Mouse (Mus musculus) embryonic facial prominence, embryonic 13.5 days (tissue): Measurements from ENCODE around the gene Mta1. TPM values are rescaled to one million over a fixed set of nuclear protein-coding genes. Genes with fewer than 3 reads are reported as not detected.

Experiments
- ATAC-seq: fragments of 200-750 bp; cut with Nextera tagmentation; 2 replicates; pipeline ENCODE4 v1.8.0; 2017; ENCODE audit warnings: low read depth; ENCODE audit not compliant: insufficient number of reproducible peaks, insufficient read depth, low FRiP score, low TSS enrichment
- H3K27ac ChIP-seq: fragments of 300-500 bp; sonication (generic); 2 replicates; pipeline ENCODE4 v1.5.1; 2015; ENCODE audit warnings: moderate library complexity, mild to moderate bottlenecking, inconsistent platforms
- H3K27me3 ChIP-seq: fragments of 300-500 bp; sonication (generic); 2 replicates; pipeline ENCODE4 v1.6.1; 2015; ENCODE audit warnings: mild to moderate bottlenecking, inconsistent platforms
- H3K36me3 ChIP-seq: fragments of 300-500 bp; sonication (generic); 2 replicates; pipeline ENCODE4 v1.6.1; 2015; ENCODE audit warnings: mild to moderate bottlenecking, inconsistent platforms
- H3K4me1 ChIP-seq: fragments of 300-500 bp; sonication (generic); 2 replicates; pipeline ENCODE4 v1.6.1; 2015; ENCODE audit warnings: inconsistent platforms
- H3K4me2 ChIP-seq: fragments of 300-500 bp; sonication (generic); 2 replicates; pipeline ENCODE4 v1.6.1; 2015; ENCODE audit warnings: moderate library complexity, mild to moderate bottlenecking, inconsistent platforms
- H3K4me3 ChIP-seq: fragments of 300-500 bp; sonication (generic); 2 replicates; pipeline ENCODE4 v1.5.1; 2015; ENCODE audit warnings: mild to moderate bottlenecking, inconsistent platforms
- H3K9ac ChIP-seq: fragments of 300-500 bp; sonication (generic); 2 replicates; pipeline ENCODE4 v1.6.1; 2015; ENCODE audit warnings: mild to moderate bottlenecking, inconsistent platforms
- H3K9me3 ChIP-seq: fragments of 300-500 bp; sonication (generic); 2 replicates; pipeline ENCODE4 v1.6.1; 2016; ENCODE audit warnings: inconsistent platforms
- WGBS: fragments of 180-500 bp; shearing (Covaris S2); methylation state at CpG from one replicate; pipeline ENCODE4 v1.1.7; 2015; ENCODE audit warnings: mixed read lengths; 5-methylcytosine and 5-hydroxymethylcytosine counted together
- polyA plus RNA-seq: library from polyadenylated mRNA; unstranded; fragments of >200 nt; fragmentation: Nextera tagmentation; extraction: Ambion mirVana; gene quantifications from 2 replicates; pipeline ENCODE4 v1.2.1, GENCODE M21; 2015

The Mta1 gene
- polyA plus RNA-seq, 1 experiment from 2014 or later, result 18.6 TPM

DNA sequence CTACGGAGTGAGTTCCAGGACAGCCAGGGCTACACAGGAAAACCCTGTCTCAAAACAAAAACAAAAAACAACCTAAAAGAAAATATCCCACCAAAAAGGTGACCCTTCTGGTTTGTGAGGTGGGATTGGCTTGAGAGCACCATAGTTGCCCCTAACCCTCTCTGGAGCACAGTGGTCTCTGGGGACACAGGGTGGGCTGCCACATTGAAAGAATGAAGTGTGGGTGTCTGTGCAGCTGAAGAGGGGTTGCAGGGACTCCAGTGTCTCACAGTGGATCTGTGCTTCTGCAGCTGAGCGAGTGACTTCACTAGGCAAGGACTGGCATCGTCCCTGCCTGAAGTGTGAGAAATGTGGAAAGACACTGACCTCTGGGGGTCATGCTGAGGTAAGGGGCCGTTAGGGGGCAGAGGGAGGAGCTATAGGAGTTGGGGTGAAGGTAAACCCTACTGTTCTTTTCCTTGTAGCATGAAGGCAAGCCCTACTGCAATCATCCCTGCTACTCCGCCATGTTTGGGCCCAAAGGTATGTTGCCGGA, 55.0 kb downstream of the Mta1 start:
- Histone ChIP-seq H3K36me3 (no peaks in the 10 kb centered on the region), H3K9ac (no peak overlapping the region), H3K27ac (no peak overlapping the region), H3K4me2 (peak overlapping the region; percentile 82), H3K27me3 (peaks cover 36% of the 10 kb centered on the region), H3K4me1 (peaks cover 41% of the 10 kb centered on the region), H3K4me3 (peak overlapping the region; percentile 53), H3K9me3 (no peaks in the 10 kb centered on the region)
- no peak for ATAC-seq
- 79% methylated on average over 6 of the region's 6 CpGs for WGBS

- no peak overlapping the region for H3K4me3 ChIP-seq
- no peaks in the 10 kb centered on the region for H3K9me3 ChIP-seq
- peaks cover 27% of the 10 kb centered on the region for H3K27me3 ChIP-seq
- no peak overlapping the region for H3K27ac ChIP-seq
- peaks cover 38% of the 10 kb centered on the region for H3K4me1 ChIP-seq
- H3K4me2 ChIP-seq, result no peak overlapping the region
- WGBS, result 93% methylated on average over 7 of the region's 7 CpGs
- ATAC-seq, result no peak
- H3K36me3 ChIP-seq, result no peaks in the 10 kb centered on the region
- no peak overlapping the region for H3K9ac ChIP-seq
Measured at GRCm38 (mm10) chr12:113153971-113154370, 55.9 kb downstream of the Mta1 start.

- Histone ChIP-seq H3K9me3 (no peaks in the 10 kb centered on the region), H3K4me2 (peak overlapping the region; percentile 91), H3K4me1 (peaks cover 38% of the 10 kb centered on the region), H3K27ac (no peak overlapping the region), H3K36me3 (0 out of 2 replicates have a peak, but pooled peaks cover 3% of the 10 kb centered on the region), H3K9ac (peak overlapping the region; percentile 74; the same call in 1 of the 2 replicates), H3K27me3 (peaks cover 26% of the 10 kb centered on the region), H3K4me3 (peak overlapping the region; percentile 70)
- 74% methylated on average over 6 of the region's 6 CpGs for WGBS
- no peak for ATAC-seq
Measured at GRCm38 (mm10) chr12:113154747-113155075, 56.6 kb downstream of the Mta1 start.

DNA sequence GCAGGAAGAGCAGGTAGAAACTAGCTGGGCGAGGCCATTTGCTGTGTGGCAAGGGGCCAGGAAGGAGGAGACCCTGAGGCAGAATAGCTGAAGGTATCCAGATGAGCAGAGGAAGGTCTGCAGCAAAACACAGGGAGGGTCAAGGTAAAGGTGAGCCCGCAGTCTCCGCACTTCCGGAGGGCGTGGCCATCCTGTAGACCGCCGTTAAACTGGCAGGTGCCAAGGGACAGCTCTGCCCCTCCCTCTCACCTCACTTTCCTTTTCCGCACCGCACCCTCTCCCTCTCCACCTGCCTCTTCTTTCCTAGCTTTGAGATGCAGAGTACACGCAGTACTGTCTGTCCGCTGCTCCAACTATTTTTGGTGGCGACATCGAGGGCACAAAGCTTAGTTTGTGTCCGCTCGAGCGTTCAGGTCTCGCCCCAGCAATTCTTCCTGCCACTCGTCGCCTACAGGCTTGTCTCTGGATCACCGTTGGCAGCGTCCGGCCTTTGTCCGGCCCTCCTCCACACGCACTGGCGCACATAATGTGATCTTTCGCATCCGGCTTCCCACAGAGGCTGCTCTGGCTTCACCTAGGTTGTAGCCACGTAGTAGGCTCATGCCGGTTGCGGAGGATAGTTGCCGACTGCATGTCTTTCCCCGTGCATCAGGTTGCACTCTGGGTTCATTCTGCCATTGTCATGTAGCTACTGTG, 57.1 kb downstream of the Mta1 start:
- 4% methylated on average over 32 of the region's 32 CpGs for WGBS
- no peak for ATAC-seq

GRCm38 (mm10) chr12:113155887-113156539, 57.9 kb downstream of the Mta1 start, which contains the start of gene Tedc1:
Gene Tedc1, plus strand, starts transcription at chr12:113156421.
- Histone ChIP-seq H3K4me2 (peak within 1 kb of the TSS; percentile 91), H3K4me1 (peaks cover 38% of the 10 kb centered on the region), H3K9me3 (no peaks in the 10 kb centered on the region), H3K27me3 (peaks cover 14% of the 10 kb centered on the region), H3K9ac (peak within 1 kb of the TSS; percentile 74), H3K4me3 (peak within 1 kb of the TSS; percentile 70), H3K36me3 (peaks cover 8% of the 10 kb centered on the region; the same call in 1 of the 2 replicates), H3K27ac (peak within 1 kb of the TSS; percentile 85)
- WGBS, result under 1% methylated on average over 46 of the region's 46 CpGs
- peak; percentile 94 for ATAC-seq

More for the DNA sequence above, 57.1 kb downstream of the Mta1 start:
- Histone ChIP-seq H3K9me3 (no peaks in the 10 kb centered on the region), H3K36me3 (0 out of 2 replicates have a peak, but pooled peaks cover 7% of the 10 kb centered on the region), H3K4me2 (peak overlapping the region; percentile 91), H3K4me3 (peak overlapping the region; percentile 70), H3K27me3 (peaks cover 22% of the 10 kb centered on the region), H3K27ac (peak overlapping the region; percentile 85), H3K4me1 (peaks cover 38% of the 10 kb centered on the region), H3K9ac (peak overlapping the region; percentile 74)

DNA sequence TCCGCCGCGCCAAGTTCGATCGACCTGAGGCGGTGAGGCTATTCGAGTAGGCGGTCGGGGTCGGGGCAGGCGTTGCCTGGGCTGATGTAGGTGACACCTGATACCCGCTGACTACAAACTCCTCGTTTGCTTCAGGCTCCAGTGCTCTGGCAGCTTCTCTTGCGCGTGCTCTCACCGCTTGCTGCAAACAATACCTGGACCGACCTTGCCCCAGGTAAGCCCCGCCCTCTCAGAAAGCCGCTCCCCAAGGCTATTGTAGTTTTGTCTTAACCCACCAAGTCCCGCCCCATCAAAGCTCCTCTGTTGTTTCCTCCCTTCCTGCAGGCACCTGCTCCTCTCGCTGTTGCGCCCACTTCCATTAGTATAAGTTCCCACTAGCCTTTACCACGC, 58.5 kb downstream of the Mta1 start:
- Histone ChIP-seq H3K27ac (peak overlapping the region; percentile 66), H3K4me2 (peak overlapping the region; percentile 91), H3K4me1 (peaks cover 33% of the 10 kb centered on the region), H3K9me3 (no peaks in the 10 kb centered on the region), H3K9ac (peak overlapping the region; percentile 71), H3K36me3 (peaks cover 13% of the 10 kb centered on the region; the same call in 1 of the 2 replicates), H3K27me3 (peaks cover 9% of the 10 kb centered on the region), H3K4me3 (peak overlapping the region; percentile 70)
- no peak; the same call in 1 of the 2 replicates for ATAC-seq
- under 1% methylated on average over 23 of the region's 23 CpGs for WGBS

GRCm38 (mm10) chr12:113157002-113157401, 58.9 kb downstream of the Mta1 start:
- H3K9me3 ChIP-seq, result no peaks in the 10 kb centered on the region
- ATAC-seq, result no peak
- H3K36me3 ChIP-seq, result peaks cover 18% of the 10 kb centered on the region; the same call in 1 of the 2 replicates
- H3K4me2 ChIP-seq, result peak overlapping the region; percentile 91
- H3K9ac ChIP-seq, result peak overlapping the region; percentile 71
- WGBS, result 45% methylated on average over 8 of the region's 8 CpGs
- peaks cover 29% of the 10 kb centered on the region for H3K4me1 ChIP-seq
- H3K4me3 ChIP-seq, result peak overlapping the region; percentile 70
- H3K27ac ChIP-seq, result no peak overlapping the region
- H3K27me3 ChIP-seq, result peaks cover 6% of the 10 kb centered on the region

DNA sequence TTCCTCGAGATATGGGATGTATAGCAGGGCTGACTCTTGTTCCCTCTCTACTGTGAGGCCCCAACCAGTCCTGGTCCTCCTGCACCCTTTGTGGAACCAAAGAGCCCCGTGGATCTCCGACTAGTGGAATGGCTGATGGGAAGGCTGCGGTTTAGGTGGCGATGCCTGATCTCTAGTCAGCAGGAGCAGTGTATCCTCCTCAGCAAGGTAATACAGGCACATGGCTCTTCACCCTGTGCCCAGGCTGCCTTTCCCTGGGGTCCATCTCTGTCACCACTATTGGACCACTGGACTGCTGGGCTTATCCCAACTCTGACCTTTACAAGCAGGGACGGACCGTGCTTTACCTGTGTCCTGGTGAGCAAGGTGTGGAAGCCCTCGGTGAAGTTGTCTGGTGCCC, 59.4 kb downstream of the Mta1 start:
- ATAC-seq, result no peak
- H3K9me3 ChIP-seq, result no peaks in the 10 kb centered on the region
- WGBS, result 88% methylated on average over 8 of the region's 8 CpGs
- H3K9ac ChIP-seq, result peak overlapping the region; percentile 71
- peak overlapping the region; percentile 91 for H3K4me2 ChIP-seq
- peaks cover 22% of the 10 kb centered on the region for H3K36me3 ChIP-seq
- no peak overlapping the region for H3K27ac ChIP-seq
- peak overlapping the region; percentile 70 for H3K4me3 ChIP-seq
- H3K27me3 ChIP-seq, result peaks cover 1% of the 10 kb centered on the region; the same call in 1 of the 2 replicates
- H3K4me1 ChIP-seq, result peaks cover 29% of the 10 kb centered on the region

GRCm38 (mm10) chr12:113157971-113158370, 59.9 kb downstream of the Mta1 start:
- Histone ChIP-seq H3K4me3 (no peak overlapping the region), H3K9me3 (no peaks in the 10 kb centered on the region), H3K4me1 (peaks cover 28% of the 10 kb centered on the region), H3K9ac (0 out of 2 replicates have a peak overlapping the region, but pooled peaks have one; percentile 71), H3K27ac (no peak overlapping the region), H3K4me2 (no peak overlapping the region), H3K27me3 (no peaks in the 10 kb centered on the region), H3K36me3 (peaks cover 27% of the 10 kb centered on the region)
- ATAC-seq, result no peak
- WGBS, result 89% methylated on average over 8 of the region's 8 CpGs

DNA sequence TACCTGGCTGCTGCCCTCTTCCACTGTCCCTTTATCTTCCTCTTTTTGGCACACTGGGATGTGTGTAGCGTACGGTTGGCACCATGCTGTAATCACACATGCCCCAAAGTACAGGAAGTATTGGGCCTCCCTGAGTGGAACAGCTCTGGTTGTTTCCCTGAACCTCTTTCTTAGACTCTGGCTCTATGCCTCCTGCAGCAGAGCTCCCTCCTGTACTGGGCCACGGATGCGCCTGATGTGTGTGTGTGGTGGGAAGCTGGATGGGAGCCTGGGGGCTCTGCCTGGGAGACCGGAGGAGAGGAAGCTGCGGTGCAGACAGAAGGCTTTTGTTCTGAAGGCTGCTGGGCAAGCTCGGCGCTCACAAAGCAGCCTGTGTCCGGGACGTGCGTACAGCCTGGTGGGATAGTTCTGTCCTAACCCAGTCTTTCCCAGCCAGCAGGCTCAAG, 65.5 kb downstream of the Mta1 start:
- Histone ChIP-seq H3K4me2 (no peak overlapping the region), H3K4me3 (no peak overlapping the region), H3K9me3 (no peaks in the 10 kb centered on the region), H3K27ac (peak overlapping the region; percentile 77), H3K27me3 (no peaks in the 10 kb centered on the region), H3K9ac (peak overlapping the region; percentile 52; the same call in 1 of the 2 replicates), H3K36me3 (peaks cover 38% of the 10 kb centered on the region), H3K4me1 (peaks cover 20% of the 10 kb centered on the region)
- 24% methylated on average over 11 of the region's 11 CpGs for WGBS
- ATAC-seq, result no peak; the same call in 1 of the 2 replicates

GRCm38 (mm10) chr12:113168031-113168536, 70.0 kb downstream of the Mta1 start:
- Histone ChIP-seq H3K9ac (0 out of 2 replicates have a peak overlapping the region, but pooled peaks have one; percentile 6), H3K36me3 (peaks cover 10% of the 10 kb centered on the region), H3K4me3 (no peak overlapping the region), H3K9me3 (no peaks in the 10 kb centered on the region), H3K4me2 (no peak overlapping the region), H3K27ac (no peak overlapping the region), H3K4me1 (peaks cover 11% of the 10 kb centered on the region), H3K27me3 (no peaks in the 10 kb centered on the region)
- WGBS, result 78% methylated on average over 9 of the region's 9 CpGs
- no peak for ATAC-seq
